Mouse (Mus musculus) kidney, adult 8-10 months (tissue): ENCODE data around the gene Sowahd.
A peak's percentile ranks its signal among the peaks of the same experiment; 100 is the strongest.
"Not testable (repeated sequence)": the region's sequence is repeated elsewhere in the genome, so short reads cannot be mapped to it uniquely, and the experiment has no call there.

ENCODE experiments used
- DNase-seq, 2 experiments: peaks; one replicate each; pipeline ENCODE4 v3.0.0; 2022

Sowahd gene

GRCm38 (mm10) chrX:37048066-37048889, at the start of gene Sowahd:
Gene Sowahd (plus strand): TSS chrX:37048845.
- no peak for DNase-seq

- no peak for DNase-seq
Measured at GRCm38 (mm10) chrX:37013870-37014269, 34.8 kb upstream of the Sowahd start.

GRCm38 (mm10) chrX:37018150-37018654, 30.4 kb upstream of the Sowahd start:
- DNase-seq, result no peak

- no peak for DNase-seq
Measured at GRCm38 (mm10) chrX:37019045-37019444, 29.6 kb upstream of the Sowahd start.

- peak; percentile 24 to 50 for DNase-seq
Measured at GRCm38 (mm10) chrX:37022690-37023089, 26.0 kb upstream of the Sowahd start.

GRCm38 (mm10) chrX:37023652-37024309, 24.9 kb upstream of the Sowahd start:
- no peak for DNase-seq

GRCm38 (mm10) chrX:37028378-37028777, 20.3 kb upstream of the Sowahd start:
- no peak for DNase-seq

- peak in 1 of 2 experiments; percentile 49 for DNase-seq
Measured at GRCm38 (mm10) chrX:37042726-37043125, 5.9 kb upstream of the Sowahd start.

GRCm38 (mm10) chrX:37048890-37049823, 512 bp downstream of the Sowahd start:
- peak in 1 of 2 experiments; percentile 11 for DNase-seq

GRCm38 (mm10) chrX:37063902-37064301, 15.3 kb downstream of the Sowahd start:
- no peak for DNase-seq

- no peak for DNase-seq
Measured at GRCm38 (mm10) chrX:37067299-37067698, 18.7 kb downstream of the Sowahd start.

GRCm38 (mm10) chrX:37068766-37069165, 20.1 kb downstream of the Sowahd start:
- no peak for DNase-seq

- peak; percentile 30 to 58 for DNase-seq
Measured at GRCm38 (mm10) chrX:37074262-37074892, 25.7 kb downstream of the Sowahd start.

- no peak for DNase-seq
Measured at GRCm38 (mm10) chrX:37076651-37077050, 28.0 kb downstream of the Sowahd start.

- not testable (repeated sequence) for DNase-seq
Measured at GRCm38 (mm10) chrX:37080345-37080744, 31.7 kb downstream of the Sowahd start.

- DNase-seq, result no peak
Measured at GRCm38 (mm10) chrX:37081194-37081593, 32.5 kb downstream of the Sowahd start.

GRCm38 (mm10) chrX:37084318-37084926, 35.8 kb downstream of the Sowahd start:
- DNase-seq, result peak in 1 of 2 experiments; percentile 12

GRCm38 (mm10) chrX:37084927-37085660, 36.4 kb downstream of the Sowahd start, which contains the start of gene Rpl39:
Gene Rpl39 (minus strand): TSS chrX:37085402.
- peak; percentile 88 to 89 for DNase-seq

- DNase-seq, result no peak
Measured at GRCm38 (mm10) chrX:37085665-37086064, 37.0 kb downstream of the Sowahd start.

GRCm38 (mm10) chrX:37088778-37089177, 40.1 kb downstream of the Sowahd start:
- no peak for DNase-seq

GRCm38 (mm10) chrX:37091457-37091856, 42.8 kb downstream of the Sowahd start:
- DNase-seq, result no peak
